In genomic region chr9:59458416-59458815, GRCm38 (mm10) we compare ENCODE assay signal across 21 mouse cellular contexts. TPM values are rescaled to one million over a fixed set of nuclear protein-coding genes. Genes with fewer than 3 reads are reported as not detected.
DNase-seq lines count a peak whose midpoint lies in the region; ATAC-seq and TF ChIP-seq lines count a peak whose summit lies in the region.
"Had no signal": no experiment of that assay in that cellular context is flagged by ENCODE, and none has a peak within 500 bp of the region (broad histone marks: within the 10 kb centered on the region; RNA-seq: fewer than 3 reads in every experiment).

No protein-coding gene starts in this region.

- H3K4me3 ChIP-seq in gastrocnemius, adult 2 months = peak overlapping the region; percentile 19; the same call in 1 of the 2 replicates
- no peak overlapping the region for H3K4me3 ChIP-seq in liver, adult 2 months (ENCODE audit: insufficient read depth, low read depth, low read length)
- no peak overlapping the region for H3K4me3 ChIP-seq in liver, embryonic 11.5 days (ENCODE audit: low read depth, low read length)
- H3K4me3 ChIP-seq in midbrain, embryonic 11.5 days (ENCODE audit: low read depth, low read length) = no peak overlapping the region
- no peak overlapping the region for H3K4me3 ChIP-seq in midbrain, embryonic 13.5 days (replicated peaks)
- H3K4me3 ChIP-seq: embryonic facial prominence, embryonic 13.5 days; embryonic facial prominence, embryonic 15.5 days; erythroblast, embryonic 14.5 days; forebrain, embryonic 10.5 days; forebrain, embryonic 12.5 days had no signal

- H3K36me3 ChIP-seq in liver, adult 2 months (ENCODE audit: control insufficient read depth, insufficient read depth, low read length) = no peaks in the 10 kb centered on the region
- H3K36me3 ChIP-seq in liver, embryonic 11.5 days (ENCODE audit: control insufficient read depth, insufficient read depth, low read length) = no peaks in the 10 kb centered on the region
- H3K36me3 ChIP-seq in midbrain, embryonic 11.5 days (ENCODE audit: control insufficient read depth, insufficient read depth, low read length) = no peaks in the 10 kb centered on the region
- no peaks in the 10 kb centered on the region for H3K36me3 ChIP-seq in midbrain, embryonic 13.5 days

- H3K27ac ChIP-seq in gastrocnemius, adult 2 months = peak overlapping the region; percentile 71
- peak overlapping the region; percentile 58 for H3K27ac ChIP-seq in liver, adult 2 months (replicated peaks; ENCODE audit: insufficient read depth, low read depth, low read length)
- no peak overlapping the region for H3K27ac ChIP-seq in liver, embryonic 11.5 days (ENCODE audit: low read depth, low read length)
- H3K27ac ChIP-seq in midbrain, embryonic 11.5 days (ENCODE audit: low read depth, low read length) = no peak overlapping the region
- no peak overlapping the region for H3K27ac ChIP-seq in midbrain, embryonic 13.5 days
- H3K27ac ChIP-seq: embryonic facial prominence, embryonic 15.5 days; forebrain, embryonic 10.5 days; forebrain, embryonic 12.5 days had no signal

- no peaks in the 10 kb centered on the region for H3K27me3 ChIP-seq in liver, adult 2 months (ENCODE audit: control insufficient read depth, insufficient read depth, low read length)
- H3K27me3 ChIP-seq in liver, embryonic 11.5 days (replicated peaks; ENCODE audit: control insufficient read depth, insufficient read depth, low read length) = no peaks in the 10 kb centered on the region
- no peaks in the 10 kb centered on the region for H3K27me3 ChIP-seq in midbrain, embryonic 11.5 days (ENCODE audit: control insufficient read depth, insufficient read depth, low read length)
- H3K27me3 ChIP-seq in midbrain, embryonic 13.5 days = no peaks in the 10 kb centered on the region
- H3K27me3 ChIP-seq: CH12.LX; embryonic facial prominence, embryonic 13.5 days; embryonic facial prominence, embryonic 15.5 days; forebrain, embryonic 12.5 days had no signal

- H3K9me3 ChIP-seq in liver, embryonic 11.5 days (ENCODE audit: control insufficient read depth, low read length) = no peaks in the 10 kb centered on the region
- no peaks in the 10 kb centered on the region for H3K9me3 ChIP-seq in midbrain, embryonic 11.5 days (ENCODE audit: control insufficient read depth, low read length)
- H3K9me3 ChIP-seq in midbrain, embryonic 13.5 days = no peaks in the 10 kb centered on the region
- H3K9me3 ChIP-seq: embryonic facial prominence, embryonic 13.5 days; embryonic facial prominence, embryonic 15.5 days; forebrain, embryonic 10.5 days; forebrain, embryonic 12.5 days; G1E had no signal

- no peak for TF ChIP-seq POLR2A in liver, adult 2 months (IDR thresholded peaks at IDR 0.05; ENCODE audit: extremely low read depth, insufficient read depth, low read length)

- no peak for DNase-seq in gastrocnemius, adult 2 months
- DNase-seq in gastrocnemius, adult 18-20 months (ENCODE audit: low spot score) = no peak
- DNase-seq in liver, adult 2 months (ENCODE audit: extremely low read depth, low read depth, low spot score) = no peak
- DNase-seq in liver, embryonic 11.5 days (ENCODE audit: low spot score) = no peak
- DNase-seq in midbrain, embryonic 11.5 days (ENCODE audit: low spot score, missing footprints) = peak; percentile 59
- no peak for DNase-seq in cerebellum, postnatal 36 days
- DNase-seq: adrenal gland, adult 8-10 months; B cell, adult 2 months; cerebellum, adult 11-12 months; cerebellum, adult 9-10 months had no signal

- H3K9ac ChIP-seq in liver, adult 2 months (ENCODE audit: low read depth, low read length) = no peak overlapping the region
- H3K9ac ChIP-seq in liver, embryonic 11.5 days (ENCODE audit: low read depth, low read length) = no peak overlapping the region
- H3K9ac ChIP-seq in midbrain, embryonic 11.5 days (ENCODE audit: low read length) = no peak overlapping the region
- no peak overlapping the region for H3K9ac ChIP-seq in midbrain, embryonic 13.5 days (replicated peaks)
- H3K9ac ChIP-seq: embryonic facial prominence, embryonic 13.5 days; embryonic facial prominence, embryonic 15.5 days; forebrain, embryonic 12.5 days had no signal

- H3K4me1 ChIP-seq in liver, adult 2 months (ENCODE audit: control insufficient read depth, insufficient read depth, low read length) = peaks cover 16% of the 10 kb centered on the region
- H3K4me1 ChIP-seq in liver, embryonic 11.5 days (replicated peaks; ENCODE audit: control insufficient read depth, insufficient read depth, low read length) = peaks cover 16% of the 10 kb centered on the region
- no peaks in the 10 kb centered on the region for H3K4me1 ChIP-seq in midbrain, embryonic 11.5 days (ENCODE audit: control insufficient read depth, insufficient read depth, low read length)
- 0 out of 2 replicates have a peak, but pooled peaks cover 4% of the 10 kb centered on the region for H3K4me1 ChIP-seq in midbrain, embryonic 13.5 days (replicated peaks)
- H3K4me1 ChIP-seq: forebrain, embryonic 10.5 days; forebrain, embryonic 12.5 days had no signal

- 70% methylated on average over 1 of the region's 1 CpGs for WGBS in liver, adult 2 months
- WGBS in liver, embryonic 11.5 days = 57% methylated on average over 1 of the region's 1 CpGs
- WGBS in midbrain, embryonic 11.5 days = 100% methylated on average over 1 of the region's 1 CpGs
- 95% methylated on average over 1 of the region's 1 CpGs for WGBS in midbrain, embryonic 13.5 days

- TF ChIP-seq CTCF in gastrocnemius, adult 2 months (IDR thresholded peaks at IDR 0.05) = no peak
- TF ChIP-seq CTCF in liver, adult 2 months (IDR thresholded peaks at IDR 0.05; ENCODE audit: low read depth, low read length) = no peak

- intact Hi-C loops in gastrocnemius, adult 2 months (cut with DNase I) = no loop called here

- no peak overlapping the region for H3K4me2 ChIP-seq in liver, embryonic 11.5 days
- H3K4me2 ChIP-seq in midbrain, embryonic 11.5 days = no peak overlapping the region
- H3K4me2 ChIP-seq in midbrain, embryonic 13.5 days (replicated peaks) = no peak overlapping the region
- H3K4me2 ChIP-seq: embryonic facial prominence, embryonic 13.5 days; embryonic facial prominence, embryonic 15.5 days; forebrain, embryonic 12.5 days had no signal

- peaks cover 24% of the 10 kb centered on the region; the same call in 1 of the 2 replicates for H3K79me2 ChIP-seq in liver, adult 2 months (ENCODE audit: control insufficient read depth, insufficient read depth, low read length)

- ATAC-seq in liver, embryonic 11.5 days (replicated peaks; ENCODE audit: low FRiP score) = no peak
- ATAC-seq in midbrain, embryonic 11.5 days (ENCODE audit: low FRiP score) = no peak
- ATAC-seq in midbrain, embryonic 13.5 days = no peak
- ATAC-seq: CD4-positive, CD25-positive, alpha-beta regulatory T cell, adult 4 months; forebrain, embryonic 14.5 days; forebrain, embryonic 16.5 days had no signal

RNA-seq across cellular contexts. Expression of gene Arih1, which starts 28.0 kb away (rescaled TPM):
- 100 to 1,000 TPM; 101 to 117 TPM for total RNA-seq in gastrocnemius, adult 2 months (2021)
- total RNA-seq in gastrocnemius, adult 18-20 months (2021) = 100 to 1,000 TPM in 1 of 2 experiments, 10 to 100 TPM in 1; 96.9 to 110 TPM
- total RNA-seq in liver, adult 2 months (2014; rRNA removed) = 26.6 and 31.4 TPM in 2 replicates
- 9.5 and 10.2 TPM in 2 replicates for polyA plus RNA-seq in liver, adult 2 months (2012; rRNA removed)
- 11.9 and 13.2 TPM in 2 replicates for polyA plus RNA-seq in liver, embryonic 11.5 days (2014; fragmentation: Nextera tagmentation; extraction: Ambion mirVana)
- 15.3 and 17.3 TPM in 2 replicates for polyA plus RNA-seq in midbrain, embryonic 11.5 days (2014; fragmentation: Nextera tagmentation; extraction: Ambion mirVana)
- 16.1 and 23.1 TPM in 2 replicates for polyA plus RNA-seq in midbrain, embryonic 13.5 days (2015; fragmentation: Nextera tagmentation; extraction: Ambion mirVana)

Comparison
In these comparisons a context has a peak if more than half of its experiments do, and no peak if none do; other contexts are left out.
1. H3K27ac ChIP-seq: peak in gastrocnemius, adult 2 months (single experiment) and liver, adult 2 months (single experiment); none in liver, embryonic 11.5 days (single experiment), midbrain, embryonic 11.5 days (single experiment) and midbrain, embryonic 13.5 days (single experiment).